Mouse (Mus musculus): ENCODE measurements around the gene Cacul1. TPM values are rescaled to one million over a fixed set of nuclear protein-coding genes. Genes with fewer than 3 reads are reported as not detected.

The Cacul1 gene
- total RNA-seq, 1 experiment from 2014 or later, result 37.3 TPM

GRCm38 (mm10) chr19:60543302-60543701, 37.5 kb downstream of the Cacul1 start:
- ATAC-seq (replicated peaks; ENCODE audit: low read depth, poor library complexity, severe bottlenecking), result 0 out of 2 replicates have a peak, but pooled peaks have one; percentile 29

DNA sequence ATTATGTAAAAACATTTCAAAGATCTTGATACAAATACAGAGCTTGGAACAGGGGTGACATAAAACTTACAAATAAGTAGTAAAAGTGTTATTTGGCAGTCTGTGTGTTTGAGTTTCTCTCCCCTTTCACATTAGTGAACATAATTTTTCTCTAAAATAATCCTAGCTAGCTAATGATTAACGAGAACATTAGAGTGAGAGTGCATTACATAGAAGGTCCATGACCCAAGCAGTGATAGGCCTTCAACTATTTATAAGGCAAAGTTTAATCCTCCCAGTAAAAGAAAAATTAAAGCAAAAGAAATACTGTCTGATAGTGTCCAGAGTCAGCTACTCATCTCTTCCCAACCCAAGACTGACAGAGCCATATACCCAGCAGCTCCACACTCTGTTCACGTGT, 48.9 kb downstream of the Cacul1 start:
- no peak for ATAC-seq (replicated peaks; ENCODE audit: low read depth, poor library complexity, severe bottlenecking)

DNA sequence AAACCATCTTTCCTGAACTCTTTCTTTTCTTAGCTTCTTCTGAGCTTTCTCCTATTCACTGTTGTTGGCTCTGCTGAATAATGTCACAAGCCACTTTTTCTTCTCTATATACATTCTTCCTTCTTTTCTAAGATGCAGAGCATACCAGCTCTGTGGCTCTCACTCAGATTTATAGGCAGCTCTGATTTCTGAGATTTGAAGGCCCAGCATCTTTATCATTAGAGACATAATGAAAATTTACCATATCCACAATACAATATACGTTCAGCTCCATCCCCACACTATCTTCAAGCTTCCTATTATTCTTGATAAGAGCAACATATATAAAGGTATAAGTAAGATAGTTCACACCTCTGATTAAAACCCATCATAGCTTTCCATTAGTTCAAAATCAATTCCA, 50.7 kb downstream of the Cacul1 start:
- no peak for ATAC-seq (replicated peaks; ENCODE audit: low read depth, poor library complexity, severe bottlenecking)

- ATAC-seq (replicated peaks; ENCODE audit: low read depth, poor library complexity, severe bottlenecking), result no peak
Observed at GRCm38 (mm10) chr19:60529302-60529701, 51.5 kb downstream of the Cacul1 start.

DNA sequence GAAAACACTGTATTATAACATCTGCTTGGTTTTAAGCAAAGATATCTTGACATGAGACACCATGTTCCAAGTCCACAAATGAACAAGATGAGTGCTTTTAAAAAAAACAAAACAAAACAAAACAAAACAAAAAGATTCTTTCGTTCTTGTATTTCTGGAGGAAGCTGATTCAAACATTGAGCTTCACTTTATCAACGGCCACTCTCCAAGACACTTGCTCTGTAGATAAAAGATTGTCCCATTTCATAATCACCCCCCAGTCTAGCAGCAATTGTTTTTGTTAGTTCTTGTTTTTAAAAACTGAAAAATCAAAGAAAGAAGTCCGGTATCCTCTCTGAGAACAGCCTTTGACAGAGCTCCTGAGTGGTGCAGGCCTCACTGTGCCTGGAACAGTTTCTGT, 52.2 kb downstream of the Cacul1 start:
- ATAC-seq (replicated peaks; ENCODE audit: low read depth, poor library complexity, severe bottlenecking), result no peak

- ATAC-seq (replicated peaks; ENCODE audit: low read depth, poor library complexity, severe bottlenecking), result no peak
Observed at GRCm38 (mm10) chr19:60526876-60527275, 53.9 kb downstream of the Cacul1 start.

DNA sequence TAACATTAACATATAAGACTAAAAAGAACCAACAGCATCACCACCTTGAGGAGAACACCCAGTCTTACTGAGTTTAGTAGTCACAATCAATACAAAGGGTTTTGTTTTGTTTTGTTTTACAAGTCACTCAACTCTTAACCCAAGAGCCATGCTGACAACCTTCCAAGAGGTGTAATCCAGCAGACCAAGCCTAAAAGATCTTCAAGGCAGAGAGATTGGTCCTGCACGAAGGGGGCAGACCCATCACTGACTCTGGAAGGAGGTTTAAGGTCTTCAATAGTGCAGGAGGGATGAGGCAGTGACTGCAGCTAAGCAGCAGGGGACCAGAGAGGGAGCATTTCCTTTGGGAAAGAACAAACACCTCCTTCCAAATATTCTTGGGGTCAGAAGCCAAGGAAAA, 55.7 kb downstream of the Cacul1 start:
- no peak for ATAC-seq (replicated peaks; ENCODE audit: low read depth, poor library complexity, severe bottlenecking)

- ATAC-seq (replicated peaks; ENCODE audit: low read depth, poor library complexity, severe bottlenecking), result no peak
Observed at GRCm38 (mm10) chr19:60524678-60525077, 56.1 kb downstream of the Cacul1 start.

DNA sequence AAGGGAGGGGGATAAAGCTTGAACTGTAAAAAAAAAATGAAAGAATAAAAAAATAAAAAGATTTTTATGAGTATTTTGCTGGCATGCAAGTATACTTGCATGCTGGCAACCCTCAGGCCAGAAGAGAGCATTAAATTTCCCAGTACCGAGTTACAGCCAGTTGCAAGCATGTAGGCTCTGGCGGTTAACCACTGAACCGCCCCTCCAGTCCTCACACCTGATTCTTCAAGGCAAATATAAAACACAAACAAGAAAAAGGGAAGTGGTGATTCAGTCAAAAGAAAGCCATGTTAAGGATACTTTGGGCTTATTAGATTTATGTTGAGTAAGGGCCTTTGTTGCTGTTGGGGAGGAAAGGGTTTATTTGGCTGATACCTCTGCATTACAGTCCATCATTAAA, 60.7 kb downstream of the Cacul1 start:
- ATAC-seq (replicated peaks; ENCODE audit: low read depth, poor library complexity, severe bottlenecking), result peak; percentile 69

GRCm38 (mm10) chr19:60515064-60515463, 65.8 kb downstream of the Cacul1 start:
- no peak for ATAC-seq (replicated peaks; ENCODE audit: low read depth, poor library complexity, severe bottlenecking)

- no peak for ATAC-seq (replicated peaks; ENCODE audit: low read depth, poor library complexity, severe bottlenecking)
Observed at GRCm38 (mm10) chr19:60513431-60513830, 67.4 kb downstream of the Cacul1 start.

GRCm38 (mm10) chr19:60500209-60500608, 80.6 kb downstream of the Cacul1 start:
- no peak for ATAC-seq (replicated peaks; ENCODE audit: low read depth, poor library complexity, severe bottlenecking)

- ATAC-seq (replicated peaks; ENCODE audit: low read depth, poor library complexity, severe bottlenecking), result no peak
Observed at GRCm38 (mm10) chr19:60497171-60497570, 83.7 kb downstream of the Cacul1 start.

GRCm38 (mm10) chr19:60495772-60496171, 85.1 kb downstream of the Cacul1 start:
- no peak for ATAC-seq (replicated peaks; ENCODE audit: low read depth, poor library complexity, severe bottlenecking)

- no peak for ATAC-seq (replicated peaks; ENCODE audit: low read depth, poor library complexity, severe bottlenecking)
Observed at GRCm38 (mm10) chr19:60489566-60489965, 91.3 kb downstream of the Cacul1 start.

DNA sequence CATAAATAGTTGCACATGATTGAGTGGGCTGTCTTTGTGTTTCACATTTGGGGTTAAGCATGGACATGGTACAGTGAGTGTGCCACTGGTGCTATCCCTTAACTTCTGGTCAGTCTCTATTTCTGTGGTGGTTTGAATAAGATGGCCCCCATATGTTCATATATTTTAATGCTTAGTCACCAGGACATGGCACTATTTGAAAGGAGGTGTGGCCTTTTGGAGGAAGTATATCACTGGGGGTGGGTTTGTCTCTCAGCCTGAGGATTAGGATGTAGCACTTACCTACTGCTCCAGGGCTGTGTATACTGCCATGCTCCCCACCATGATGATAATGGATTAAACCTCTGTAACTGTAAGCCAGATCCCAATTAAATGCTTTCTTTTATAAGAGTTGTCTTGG, 95.6 kb downstream of the Cacul1 start:
- ATAC-seq (replicated peaks; ENCODE audit: low read depth, poor library complexity, severe bottlenecking), result no peak

DNA sequence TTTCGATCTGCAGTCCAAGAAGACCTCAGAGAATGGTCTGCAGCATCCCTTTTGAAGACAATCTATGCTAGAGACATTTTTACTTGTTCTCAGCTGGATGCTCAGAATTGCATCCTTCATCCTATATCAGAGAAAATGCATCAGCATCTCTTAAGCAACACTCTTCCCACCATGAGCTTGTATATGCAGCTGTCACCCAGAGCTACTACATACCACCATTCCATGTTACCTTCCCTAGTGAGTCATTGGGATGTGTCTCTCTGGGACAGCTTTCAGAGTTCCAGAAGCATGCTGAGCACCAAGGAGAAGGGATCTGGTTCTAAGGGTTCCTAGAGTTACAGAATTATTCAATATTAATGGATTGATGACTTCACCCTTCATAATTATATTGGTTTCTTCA, 102.0 kb downstream of the Cacul1 start:
- ATAC-seq (replicated peaks; ENCODE audit: low read depth, poor library complexity, severe bottlenecking), result no peak

DNA sequence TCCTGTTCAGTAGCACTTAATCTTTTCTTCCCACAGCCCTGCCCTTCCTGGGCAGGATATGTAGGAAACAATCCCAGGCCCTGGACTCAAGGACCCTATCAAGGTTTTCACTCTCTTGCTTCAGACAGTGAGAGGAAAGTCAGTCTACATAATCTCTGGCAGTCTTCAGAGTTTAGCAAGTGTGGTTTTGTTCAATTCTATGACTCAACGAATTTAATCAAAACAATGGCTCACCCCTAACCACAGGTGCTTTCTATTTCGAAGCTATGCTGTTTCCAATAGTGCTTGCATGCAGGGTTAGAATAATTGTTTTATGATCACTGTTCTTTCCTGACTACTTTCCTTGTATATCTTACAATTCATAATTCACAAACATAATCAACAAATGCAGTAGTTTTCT, 103.0 kb downstream of the Cacul1 start:
- ATAC-seq (replicated peaks; ENCODE audit: low read depth, poor library complexity, severe bottlenecking), result no peak

Other genes with a start within 250 kb of the Cacul1 start
- gene Prlhr, start 112.7 kb downstream of the Cacul1 start, total RNA-seq (2017), result 1.1 TPM in 1 of 2 replicates, not detected in the other
- gene Nanos1, start 175.0 kb upstream of the Cacul1 start, total RNA-seq (2017), result 1.4 and 1.5 TPM in 2 replicates
- 459 and 477 TPM in 2 replicates for gene Eif3a, start 209.6 kb upstream of the Cacul1 start, total RNA-seq (2017)
- 19.9 and 27.8 TPM in 2 replicates for gene Fam45a, start 230.6 kb upstream of the Cacul1 start, total RNA-seq (2017)